Mouse (Mus musculus): ENCODE data around the gene Grip1. TPM values are rescaled to one million over a fixed set of nuclear protein-coding genes. Genes with fewer than 3 reads are reported as not detected.

Gene Grip1
- polyA plus RNA-seq, 1 experiment from 2014 or later: 0.53 TPM

DNA sequence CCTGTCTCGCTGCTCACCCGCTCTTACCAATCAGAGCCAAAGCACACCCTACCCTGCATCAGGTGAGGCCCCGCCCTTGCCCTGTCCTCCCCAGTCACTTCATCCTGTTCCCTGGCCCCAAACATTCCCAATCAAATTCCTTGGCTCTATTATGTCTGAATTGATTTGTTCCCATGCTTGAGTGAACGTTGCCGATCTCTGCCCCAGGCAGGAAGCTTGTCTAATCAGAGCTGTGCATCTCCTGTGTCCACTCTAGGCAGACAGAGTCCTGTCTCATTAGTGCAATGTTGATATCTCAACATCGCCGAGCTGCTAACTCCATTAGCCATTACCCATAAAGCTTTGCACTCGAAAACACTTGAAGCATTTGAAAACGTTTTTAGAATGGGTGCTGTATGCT, 210.0 kb downstream of the Grip1 start:
- no peak overlapping the region for H3K4me2 ChIP-seq
- H3K4me1 ChIP-seq (replicated peaks): no peaks in the 10 kb centered on the region
- no peaks in the 10 kb centered on the region for H3K36me3 ChIP-seq (replicated peaks)
- H3K9me3 ChIP-seq (replicated peaks): no peaks in the 10 kb centered on the region
- no peaks in the 10 kb centered on the region for H3K27me3 ChIP-seq
- 70% methylated on average over 9 of the region's 9 CpGs for WGBS (ENCODE audit: insufficient replicate concordance)
- no peak overlapping the region for H3K27ac ChIP-seq (replicated peaks)
- H3K9ac ChIP-seq: no peak overlapping the region
- ATAC-seq (ENCODE audit: insufficient read depth): no peak
- no peak overlapping the region for H3K4me3 ChIP-seq (replicated peaks)

GRCm38 (mm10) chr10:119666386-119666785, 212.8 kb downstream of the Grip1 start:
- 75% methylated on average over 11 of the region's 11 CpGs for WGBS (ENCODE audit: insufficient replicate concordance)

GRCm38 (mm10) chr10:119670456-119670855, 216.8 kb downstream of the Grip1 start:
- Histone ChIP-seq H3K9me3 (replicated peaks) (no peaks in the 10 kb centered on the region), H3K4me1 (replicated peaks) (no peaks in the 10 kb centered on the region), H3K4me3 (replicated peaks) (no peak overlapping the region), H3K27me3 (no peaks in the 10 kb centered on the region), H3K4me2 (no peak overlapping the region), H3K9ac (no peak overlapping the region), H3K27ac (replicated peaks) (no peak overlapping the region), H3K36me3 (replicated peaks) (no peaks in the 10 kb centered on the region)
- ATAC-seq (ENCODE audit: insufficient read depth): no peak
- WGBS (ENCODE audit: insufficient replicate concordance): 28% methylated on average over 7 of the region's 7 CpGs

More at GRCm38 (mm10) chr10:119666386-119666785, 212.8 kb downstream of the Grip1 start:
- Histone ChIP-seq H3K27me3 (no peaks in the 10 kb centered on the region), H3K36me3 (replicated peaks) (no peaks in the 10 kb centered on the region), H3K27ac (replicated peaks) (no peak overlapping the region), H3K4me2 (no peak overlapping the region), H3K9me3 (replicated peaks) (no peaks in the 10 kb centered on the region), H3K9ac (no peak overlapping the region), H3K4me3 (replicated peaks) (no peak overlapping the region), H3K4me1 (replicated peaks) (no peaks in the 10 kb centered on the region)
- no peak for ATAC-seq (ENCODE audit: insufficient read depth)

GRCm38 (mm10) chr10:119684377-119684826, 230.8 kb downstream of the Grip1 start:
- no peak overlapping the region for H3K27ac ChIP-seq (replicated peaks)
- no peaks in the 10 kb centered on the region for H3K36me3 ChIP-seq (replicated peaks)
- no peak overlapping the region for H3K4me2 ChIP-seq
- H3K4me3 ChIP-seq (replicated peaks): no peak overlapping the region
- no peaks in the 10 kb centered on the region for H3K27me3 ChIP-seq
- H3K9me3 ChIP-seq (replicated peaks): no peaks in the 10 kb centered on the region
- H3K9ac ChIP-seq: no peak overlapping the region
- no peak for ATAC-seq (ENCODE audit: insufficient read depth)
- 66% methylated on average over 3 of the region's 3 CpGs for WGBS (ENCODE audit: insufficient replicate concordance)
- no peaks in the 10 kb centered on the region for H3K4me1 ChIP-seq (replicated peaks)

DNA sequence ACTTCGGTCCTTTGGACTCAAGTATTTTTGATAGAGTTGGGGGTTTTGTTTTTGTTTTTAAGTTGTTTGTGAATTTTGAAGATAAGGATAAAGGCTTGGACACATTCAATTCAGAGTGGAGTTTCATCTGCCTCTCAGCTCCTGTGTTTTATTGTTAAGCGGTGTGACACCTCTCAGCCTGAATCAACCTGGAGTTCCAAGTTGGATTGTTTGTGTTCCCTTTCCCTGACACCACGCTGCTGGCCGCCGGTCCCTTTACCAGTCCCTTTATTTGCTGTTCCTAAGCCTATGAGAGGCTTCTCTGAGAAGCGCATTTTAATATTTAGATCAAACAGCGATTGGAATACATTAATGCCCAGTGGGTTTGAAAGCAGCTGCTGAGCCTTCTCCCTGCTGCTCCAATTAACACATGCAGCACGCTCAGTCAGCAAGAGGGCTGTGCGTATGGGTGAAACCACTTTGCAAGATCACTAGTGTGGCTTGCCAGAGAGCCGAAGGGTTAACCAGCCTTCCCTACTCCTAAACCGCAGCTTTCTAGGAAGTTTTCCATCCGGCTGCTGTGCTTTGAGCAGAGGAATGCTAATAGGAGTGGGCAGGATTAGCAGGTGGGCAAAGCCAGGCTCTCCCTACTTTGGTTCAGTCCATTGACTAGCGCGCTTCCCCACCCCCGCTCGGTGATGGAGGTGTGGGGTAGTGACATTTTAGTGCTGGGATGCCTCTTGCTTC, 237.9 kb downstream of the Grip1 start:
- Histone ChIP-seq H3K9ac (no peak overlapping the region), H3K36me3 (replicated peaks) (no peaks in the 10 kb centered on the region), H3K4me3 (replicated peaks) (no peak overlapping the region), H3K4me1 (replicated peaks) (no peaks in the 10 kb centered on the region; the same call in 1 of the 2 replicates), H3K27me3 (peaks cover 23% of the 10 kb centered on the region; the same call in 1 of the 2 replicates), H3K4me2 (peak overlapping the region; percentile 45), H3K9me3 (replicated peaks) (no peaks in the 10 kb centered on the region), H3K27ac (replicated peaks) (no peak overlapping the region)
- ATAC-seq (ENCODE audit: insufficient read depth): no peak
- 5% methylated on average over 16 of the region's 16 CpGs for WGBS (ENCODE audit: insufficient replicate concordance)

DNA sequence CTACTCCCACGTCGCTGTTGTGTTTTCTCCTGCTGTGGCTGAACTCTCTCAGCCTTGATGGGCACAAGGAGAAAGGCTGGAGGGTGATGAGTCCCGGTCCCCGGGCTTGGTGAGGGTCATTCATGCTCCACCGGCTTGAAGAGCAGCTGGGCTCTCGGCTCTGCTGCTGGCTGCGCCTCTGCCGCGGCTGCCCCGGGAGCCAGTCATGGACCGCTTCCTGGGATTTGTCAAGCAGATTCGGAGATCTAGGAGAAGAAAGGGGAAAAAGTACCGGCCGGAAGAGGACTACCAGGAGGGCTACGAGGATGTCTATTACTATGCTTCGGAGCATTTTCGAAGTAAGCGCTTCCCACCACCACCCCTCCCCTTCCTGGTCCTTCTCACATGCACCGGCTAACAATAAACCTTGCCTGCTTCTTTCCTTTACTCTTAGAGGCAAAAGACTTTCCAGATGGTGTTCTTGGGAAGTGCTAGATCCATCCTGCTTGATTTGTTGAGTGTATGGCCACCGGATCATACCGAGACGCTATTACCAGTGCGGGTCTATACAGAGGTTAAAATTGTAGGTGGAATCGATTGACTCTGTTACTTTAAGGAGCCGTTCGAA, 238.8 kb downstream of the Grip1 start:
- Histone ChIP-seq H3K9ac (no peak overlapping the region), H3K4me3 (replicated peaks) (no peak overlapping the region), H3K4me1 (replicated peaks) (no peaks in the 10 kb centered on the region; the same call in 1 of the 2 replicates), H3K9me3 (replicated peaks) (no peaks in the 10 kb centered on the region), H3K27me3 (peaks cover 23% of the 10 kb centered on the region; the same call in 1 of the 2 replicates), H3K27ac (replicated peaks) (no peak overlapping the region), H3K4me2 (peak overlapping the region; percentile 44), H3K36me3 (replicated peaks) (no peaks in the 10 kb centered on the region)
- no peak for ATAC-seq (ENCODE audit: insufficient read depth)
- 3% methylated on average over 26 of the region's 26 CpGs for WGBS (ENCODE audit: insufficient replicate concordance)

- H3K36me3 ChIP-seq (replicated peaks): no peaks in the 10 kb centered on the region
- no peak overlapping the region for H3K9ac ChIP-seq
- 47% methylated on average over 5 of the region's 5 CpGs for WGBS (ENCODE audit: insufficient replicate concordance)
- H3K4me2 ChIP-seq: no peak overlapping the region
- no peak for ATAC-seq (ENCODE audit: insufficient read depth)
- H3K4me3 ChIP-seq (replicated peaks): no peak overlapping the region
- no peaks in the 10 kb centered on the region for H3K9me3 ChIP-seq (replicated peaks)
- H3K27ac ChIP-seq (replicated peaks): no peak overlapping the region
- no peaks in the 10 kb centered on the region; the same call in 1 of the 2 replicates for H3K4me1 ChIP-seq (replicated peaks)
- H3K27me3 ChIP-seq: peaks cover 23% of the 10 kb centered on the region; the same call in 1 of the 2 replicates
These were observed 239.8 kb downstream of the Grip1 start for GRCm38 (mm10) chr10:119693400-119693799.

GRCm38 (mm10) chr10:119697257-119697798, 243.7 kb downstream of the Grip1 start:
- H3K4me3 ChIP-seq (replicated peaks): no peak overlapping the region
- no peak overlapping the region for H3K9ac ChIP-seq
- H3K9me3 ChIP-seq (replicated peaks): no peaks in the 10 kb centered on the region
- no peaks in the 10 kb centered on the region for H3K36me3 ChIP-seq (replicated peaks)
- no peak overlapping the region for H3K27ac ChIP-seq (replicated peaks)
- no peak for ATAC-seq (ENCODE audit: insufficient read depth)
- no peaks in the 10 kb centered on the region for H3K4me1 ChIP-seq (replicated peaks)
- H3K27me3 ChIP-seq: 0 out of 2 replicates have a peak, but pooled peaks cover 2% of the 10 kb centered on the region
- no peak overlapping the region for H3K4me2 ChIP-seq
- 52% methylated on average over 9 of the region's 9 CpGs for WGBS (ENCODE audit: insufficient replicate concordance)

DNA sequence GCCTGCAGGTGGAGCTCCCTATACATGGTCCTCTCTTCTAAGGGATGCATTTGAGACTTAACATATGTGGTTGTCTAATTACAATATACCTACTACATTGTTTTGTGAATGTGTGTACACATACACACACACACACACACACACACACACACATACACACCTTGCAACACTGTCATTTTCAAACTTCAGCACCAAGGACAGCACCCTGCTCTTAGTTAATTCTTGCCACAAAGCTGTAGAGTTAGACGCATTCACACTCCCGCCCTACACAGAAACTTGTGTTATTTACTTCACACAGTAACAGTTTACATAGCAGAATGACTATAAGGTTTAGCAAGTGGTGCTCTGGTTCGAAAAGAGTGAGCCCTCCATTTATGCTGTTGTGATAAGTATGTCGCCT, 251.7 kb downstream of the Grip1 start:
- H3K4me3 ChIP-seq (replicated peaks): no peak overlapping the region
- 38% methylated on average over 4 of the region's 4 CpGs for WGBS (ENCODE audit: insufficient replicate concordance)
- no peak for ATAC-seq (ENCODE audit: insufficient read depth)

DNA sequence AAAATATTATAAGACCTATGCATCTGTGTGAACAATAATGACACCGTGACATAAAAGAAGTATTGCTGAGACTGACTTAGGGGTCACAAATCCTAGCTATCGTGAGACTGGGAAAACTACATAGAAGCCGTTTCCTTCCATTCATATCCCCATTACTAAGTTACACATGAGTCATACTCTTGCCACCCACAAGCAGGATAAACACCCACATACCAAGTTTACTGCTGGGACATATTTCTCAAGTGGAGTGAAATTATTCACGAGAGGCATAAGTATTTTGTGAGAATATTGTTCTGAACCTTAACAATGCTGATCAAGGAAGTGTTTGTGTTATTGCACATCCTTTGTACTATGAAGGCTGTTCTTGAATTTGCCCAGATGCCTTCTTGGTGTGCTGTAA, 252.7 kb downstream of the Grip1 start:
- Histone ChIP-seq H3K4me3 (replicated peaks) (no peak overlapping the region), H3K4me2 (no peak overlapping the region), H3K27me3 (no peaks in the 10 kb centered on the region), H3K4me1 (replicated peaks) (no peaks in the 10 kb centered on the region), H3K9ac (no peak overlapping the region), H3K36me3 (replicated peaks) (no peaks in the 10 kb centered on the region), H3K27ac (replicated peaks) (no peak overlapping the region), H3K9me3 (replicated peaks) (no peaks in the 10 kb centered on the region)
- 58% methylated on average over 4 of the region's 4 CpGs for WGBS (ENCODE audit: insufficient replicate concordance)
- ATAC-seq (ENCODE audit: insufficient read depth): no peak

More for the DNA sequence above, 251.7 kb downstream of the Grip1 start:
- H3K27ac ChIP-seq (replicated peaks): no peak overlapping the region
- no peaks in the 10 kb centered on the region for H3K27me3 ChIP-seq
- no peak overlapping the region for H3K9ac ChIP-seq
- H3K9me3 ChIP-seq (replicated peaks): no peaks in the 10 kb centered on the region
- no peaks in the 10 kb centered on the region for H3K4me1 ChIP-seq (replicated peaks)
- no peak overlapping the region for H3K4me2 ChIP-seq
- no peaks in the 10 kb centered on the region for H3K36me3 ChIP-seq (replicated peaks)

- no peak overlapping the region for H3K9ac ChIP-seq
- no peak overlapping the region for H3K4me3 ChIP-seq (replicated peaks)
- H3K4me2 ChIP-seq: no peak overlapping the region
- no peak overlapping the region for H3K27ac ChIP-seq (replicated peaks)
- H3K27me3 ChIP-seq: no peaks in the 10 kb centered on the region
- no peaks in the 10 kb centered on the region for H3K36me3 ChIP-seq (replicated peaks)
- H3K4me1 ChIP-seq (replicated peaks): no peaks in the 10 kb centered on the region
- WGBS (ENCODE audit: insufficient replicate concordance): 63% methylated on average over 10 of the region's 10 CpGs
- no peaks in the 10 kb centered on the region for H3K9me3 ChIP-seq (replicated peaks)
- no peak for ATAC-seq (ENCODE audit: insufficient read depth)
These were observed 253.4 kb downstream of the Grip1 start for GRCm38 (mm10) chr10:119706983-119707382.

Data from liver, embryonic 15.5 days (tissue).